Mouse (Mus musculus): Measurements from ENCODE around the gene Afm.

- TF ChIP-seq CTCF (IDR thresholded peaks at IDR 0.05; ENCODE audit: extremely low read depth, insufficient read length, insufficient replicate concordance, low read depth, low read length): no peak
- TF ChIP-seq POLR2A (IDR thresholded peaks at IDR 0.05; ENCODE audit: low read depth, low read length): no peak
Measured at GRCm38 (mm10) chr5:90586511-90586910, 67.8 kb downstream of the Afm start.
